Mouse (Mus musculus): Measurements from ENCODE around the gene Dlk2. TPM values are rescaled to one million over a fixed set of nuclear protein-coding genes. Genes with fewer than 3 reads are reported as not detected.

Dlk2 gene
- polyA plus RNA-seq (2014; fragmentation: Illumina TruSeq; extraction: RNeasy Lipid Tissue Mini Kit (QIAGEN cat#74804); ENCODE audit: low read depth, low replicate concordance) = not detected

GRCm38 (mm10) chr17:46297364-46298219 is at the start of gene Dlk2:
Dlk2 (plus strand) TSS chr17:46297421.

GRCm38 (mm10) chr17:46247512-46248188 is 49.6 kb upstream of the Dlk2 start, which contains the start of the genes Polr1c and Yipf3:
Polr1c (minus strand) TSS chr17:46248054.
Yipf3 (plus strand) TSS chr17:46248080.

GRCm38 (mm10) chr17:46253452-46254084 is 43.7 kb upstream of the Dlk2 start, which contains the start of gene Lrrc73:
Lrrc73 (plus strand) TSS chr17:46253531.

GRCm38 (mm10) chr17:46282483-46283123 is 14.6 kb upstream of the Dlk2 start, which contains the start of gene Tjap1:
Tjap1 (minus strand) TSS chr17:46283026.

GRCm38 (mm10) chr17:46327906-46328534 is 30.8 kb downstream of the Dlk2 start, which contains the start of gene Abcc10:
Abcc10 (minus strand) TSS chr17:46328352.

Other genes with a start within 250 kb of the Dlk2 start
- 127 TPM for gene Mrps18a, start 186.4 kb upstream of the Dlk2 start, polyA plus RNA-seq (2014; fragmentation: Illumina TruSeq; extraction: RNeasy Lipid Tissue Mini Kit (QIAGEN cat#74804); ENCODE audit: low read depth, low replicate concordance)
- 0.68 TPM for gene Rsph9, start 153.2 kb upstream of the Dlk2 start, polyA plus RNA-seq (2014; fragmentation: Illumina TruSeq; extraction: RNeasy Lipid Tissue Mini Kit (QIAGEN cat#74804); ENCODE audit: low read depth, low replicate concordance)
- gene Mad2l1bp, start 143.9 kb upstream of the Dlk2 start, polyA plus RNA-seq (2014; fragmentation: Illumina TruSeq; extraction: RNeasy Lipid Tissue Mini Kit (QIAGEN cat#74804); ENCODE audit: low read depth, low replicate concordance) = 20.1 TPM
- gene Gtpbp2, start 136.4 kb upstream of the Dlk2 start, polyA plus RNA-seq (2014; fragmentation: Illumina TruSeq; extraction: RNeasy Lipid Tissue Mini Kit (QIAGEN cat#74804); ENCODE audit: low read depth, low replicate concordance) = 87.3 TPM
- gene Polh, start 94.8 kb upstream of the Dlk2 start, polyA plus RNA-seq (2014; fragmentation: Illumina TruSeq; extraction: RNeasy Lipid Tissue Mini Kit (QIAGEN cat#74804); ENCODE audit: low read depth, low replicate concordance) = 5.9 TPM
- 19.4 TPM for gene Xpo5, start 94.6 kb upstream of the Dlk2 start, polyA plus RNA-seq (2014; fragmentation: Illumina TruSeq; extraction: RNeasy Lipid Tissue Mini Kit (QIAGEN cat#74804); ENCODE audit: low read depth, low replicate concordance)
- gene Polr1c, start 49.4 kb upstream of the Dlk2 start, polyA plus RNA-seq (2014; fragmentation: Illumina TruSeq; extraction: RNeasy Lipid Tissue Mini Kit (QIAGEN cat#74804); ENCODE audit: low read depth, low replicate concordance) = 19.8 TPM
- gene Yipf3, start 49.3 kb upstream of the Dlk2 start, polyA plus RNA-seq (2014; fragmentation: Illumina TruSeq; extraction: RNeasy Lipid Tissue Mini Kit (QIAGEN cat#74804); ENCODE audit: low read depth, low replicate concordance) = 59.4 TPM
- gene Lrrc73, start 43.9 kb upstream of the Dlk2 start, polyA plus RNA-seq (2014; fragmentation: Illumina TruSeq; extraction: RNeasy Lipid Tissue Mini Kit (QIAGEN cat#74804); ENCODE audit: low read depth, low replicate concordance) = not detected
- 31.8 TPM for gene Tjap1, start 14.4 kb upstream of the Dlk2 start, polyA plus RNA-seq (2014; fragmentation: Illumina TruSeq; extraction: RNeasy Lipid Tissue Mini Kit (QIAGEN cat#74804); ENCODE audit: low read depth, low replicate concordance)
- gene Abcc10, start 30.9 kb downstream of the Dlk2 start, polyA plus RNA-seq (2014; fragmentation: Illumina TruSeq; extraction: RNeasy Lipid Tissue Mini Kit (QIAGEN cat#74804); ENCODE audit: low read depth, low replicate concordance) = 4.1 TPM
- 12.4 TPM for gene Zfp318, start 86.3 kb downstream of the Dlk2 start, polyA plus RNA-seq (2014; fragmentation: Illumina TruSeq; extraction: RNeasy Lipid Tissue Mini Kit (QIAGEN cat#74804); ENCODE audit: low read depth, low replicate concordance)
- 2.5 TPM for gene Crip3, start 131.5 kb downstream of the Dlk2 start, polyA plus RNA-seq (2014; fragmentation: Illumina TruSeq; extraction: RNeasy Lipid Tissue Mini Kit (QIAGEN cat#74804); ENCODE audit: low read depth, low replicate concordance)
- not detected for gene Slc22a7, start 141.0 kb downstream of the Dlk2 start, polyA plus RNA-seq (2014; fragmentation: Illumina TruSeq; extraction: RNeasy Lipid Tissue Mini Kit (QIAGEN cat#74804); ENCODE audit: low read depth, low replicate concordance)
- gene Ttbk1, start 190.3 kb downstream of the Dlk2 start, polyA plus RNA-seq (2014; fragmentation: Illumina TruSeq; extraction: RNeasy Lipid Tissue Mini Kit (QIAGEN cat#74804); ENCODE audit: low read depth, low replicate concordance) = 0.10 TPM
- gene Dnph1, start 199.3 kb downstream of the Dlk2 start, polyA plus RNA-seq (2014; fragmentation: Illumina TruSeq; extraction: RNeasy Lipid Tissue Mini Kit (QIAGEN cat#74804); ENCODE audit: low read depth, low replicate concordance) = 1.6 TPM
- gene Cul9, start 249.0 kb downstream of the Dlk2 start, polyA plus RNA-seq (2014; fragmentation: Illumina TruSeq; extraction: RNeasy Lipid Tissue Mini Kit (QIAGEN cat#74804); ENCODE audit: low read depth, low replicate concordance) = 16.2 TPM